Mouse (Mus musculus) cerebellum, postnatal 36 days (tissue): ENCODE data around the gene Adprh.
"Not testable (repeated sequence)": the region's sequence is repeated elsewhere in the genome, so short reads cannot be mapped to it uniquely, and the experiment has no call there.

Experiments
- DNase-seq, 2 experiments: peaks; one replicate each; pipeline ENCODE4 v3.0.0; 2021 to 2022; ENCODE audit warnings: mixed read lengths in 2 of 2

Gene Adprh

GRCm38 (mm10) chr16:38452442-38453202, at the start of gene Adprh:
Gene Adprh (minus strand): TSS chr16:38452703.
- peak; percentile 88 to 92 for DNase-seq

- DNase-seq: no peak
Measured at GRCm38 (mm10) chr16:38496604-38497140, 44.2 kb upstream of the Adprh start.

GRCm38 (mm10) chr16:38493890-38494289, 41.4 kb upstream of the Adprh start:
- no peak for DNase-seq

DNA sequence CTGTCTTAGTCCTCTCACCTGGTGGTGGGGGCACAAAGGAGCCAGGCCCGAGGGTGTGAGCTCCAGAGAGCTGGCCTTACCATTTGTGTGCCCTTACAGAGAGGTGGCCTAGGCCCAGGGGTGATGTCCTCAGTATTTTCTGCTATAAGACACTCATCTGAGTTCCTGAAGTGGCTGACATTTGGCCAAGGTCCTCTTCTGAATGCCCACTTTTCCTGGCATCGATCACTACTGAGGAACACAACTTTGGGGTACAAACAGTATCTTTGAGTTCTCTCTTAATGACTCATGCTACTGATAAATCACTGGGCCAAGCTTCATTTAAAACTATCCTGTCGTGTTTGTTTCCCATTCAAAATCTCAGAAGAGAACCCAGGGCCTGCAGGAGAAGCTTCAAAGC, 40.0 kb upstream of the Adprh start:
- DNase-seq: no peak

- no peak for DNase-seq
Measured at GRCm38 (mm10) chr16:38483582-38484309, 31.2 kb upstream of the Adprh start.

GRCm38 (mm10) chr16:38482780-38483562, 30.5 kb upstream of the Adprh start:
- DNase-seq: peak; percentile 19 to 36

- no peak for DNase-seq
Measured at GRCm38 (mm10) chr16:38481327-38481726, 28.8 kb upstream of the Adprh start.

GRCm38 (mm10) chr16:38478296-38478695, 25.8 kb upstream of the Adprh start:
- no peak for DNase-seq

- DNase-seq: not testable (repeated sequence)
Measured at GRCm38 (mm10) chr16:38477241-38477608, 24.7 kb upstream of the Adprh start.

- DNase-seq: peak; percentile 44 to 45
Measured at GRCm38 (mm10) chr16:38476312-38477240, 24.1 kb upstream of the Adprh start.

DNA sequence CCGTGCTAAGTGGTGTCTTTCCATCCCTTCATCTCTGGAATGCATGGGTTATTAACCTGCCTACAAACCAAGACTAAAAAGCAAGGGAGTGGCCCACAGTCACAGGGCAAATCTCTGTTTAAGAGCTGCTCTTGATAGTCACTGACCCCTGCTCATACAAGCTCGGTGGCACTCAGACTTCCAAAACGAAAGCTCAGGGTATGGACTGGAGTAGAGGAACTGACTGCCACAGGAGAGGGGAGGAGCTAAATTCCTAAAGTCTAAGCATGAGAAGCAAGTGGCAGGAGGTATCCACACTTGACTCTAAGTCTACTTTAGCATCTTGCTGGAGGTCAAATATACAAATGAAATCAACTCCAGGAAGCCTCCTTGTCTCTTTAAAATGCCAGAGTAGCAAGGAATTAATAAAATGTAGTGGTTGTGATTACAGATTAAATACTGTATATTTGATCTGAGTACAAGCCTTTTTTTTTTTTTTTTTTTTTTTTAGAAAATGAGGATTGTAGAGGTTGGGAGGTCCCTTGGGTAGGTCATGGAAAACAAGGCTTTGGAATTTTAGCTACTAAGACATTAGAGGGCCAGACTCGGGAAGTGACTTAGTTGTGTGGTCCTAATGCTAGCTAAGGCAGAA, 23.3 kb upstream of the Adprh start:
- DNase-seq: no peak

DNA sequence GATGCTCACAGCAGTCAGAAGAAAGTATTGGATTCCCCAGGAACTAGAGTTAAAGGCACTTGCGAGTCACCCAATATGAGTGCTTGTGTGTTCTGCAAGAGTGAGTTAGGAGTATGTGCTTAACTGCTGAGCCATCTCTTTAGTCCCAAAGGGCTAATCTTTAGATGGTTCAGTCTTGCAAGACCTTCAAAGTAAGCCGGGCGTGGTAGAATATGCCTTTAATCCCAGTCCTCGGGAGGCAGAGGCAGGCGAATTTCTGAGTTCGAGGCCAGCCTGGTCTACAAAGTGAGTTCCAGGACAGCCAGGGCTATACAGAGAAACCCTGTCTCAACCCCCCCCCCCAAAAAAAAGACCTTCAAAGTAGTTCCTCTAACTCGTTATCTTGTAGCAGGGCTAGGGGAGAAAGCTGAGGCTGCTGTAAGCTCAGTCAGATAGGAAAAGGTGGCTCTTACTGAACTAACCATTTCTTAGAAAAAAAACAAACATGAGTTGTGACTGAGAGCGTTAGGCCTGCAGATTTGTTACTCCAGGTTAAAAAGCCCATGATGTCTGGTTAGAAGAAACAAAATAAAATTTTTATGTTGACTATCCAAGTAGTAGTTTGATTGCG, 22.3 kb upstream of the Adprh start:
- DNase-seq: no peak

DNA sequence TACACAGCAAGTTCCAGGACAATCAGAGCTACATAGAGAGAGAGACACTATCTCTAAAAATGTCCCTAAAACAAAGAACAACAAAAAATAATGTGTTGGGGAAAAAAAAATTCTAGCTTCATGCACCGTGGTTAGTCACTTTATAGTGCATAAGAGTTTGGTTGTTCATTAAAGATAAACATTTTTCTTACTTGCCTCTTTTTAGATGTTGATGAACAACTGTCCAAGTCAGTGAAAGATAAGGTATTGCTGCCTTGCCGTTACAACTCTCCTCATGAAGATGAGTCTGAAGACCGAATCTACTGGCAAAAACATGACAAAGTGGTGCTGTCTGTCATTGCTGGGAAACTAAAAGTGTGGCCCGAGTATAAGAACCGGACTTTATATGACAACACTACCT, 21.2 kb upstream of the Adprh start:
- no peak for DNase-seq

- no peak for DNase-seq
Measured at GRCm38 (mm10) chr16:38472507-38472873, 20.0 kb upstream of the Adprh start.

DNA sequence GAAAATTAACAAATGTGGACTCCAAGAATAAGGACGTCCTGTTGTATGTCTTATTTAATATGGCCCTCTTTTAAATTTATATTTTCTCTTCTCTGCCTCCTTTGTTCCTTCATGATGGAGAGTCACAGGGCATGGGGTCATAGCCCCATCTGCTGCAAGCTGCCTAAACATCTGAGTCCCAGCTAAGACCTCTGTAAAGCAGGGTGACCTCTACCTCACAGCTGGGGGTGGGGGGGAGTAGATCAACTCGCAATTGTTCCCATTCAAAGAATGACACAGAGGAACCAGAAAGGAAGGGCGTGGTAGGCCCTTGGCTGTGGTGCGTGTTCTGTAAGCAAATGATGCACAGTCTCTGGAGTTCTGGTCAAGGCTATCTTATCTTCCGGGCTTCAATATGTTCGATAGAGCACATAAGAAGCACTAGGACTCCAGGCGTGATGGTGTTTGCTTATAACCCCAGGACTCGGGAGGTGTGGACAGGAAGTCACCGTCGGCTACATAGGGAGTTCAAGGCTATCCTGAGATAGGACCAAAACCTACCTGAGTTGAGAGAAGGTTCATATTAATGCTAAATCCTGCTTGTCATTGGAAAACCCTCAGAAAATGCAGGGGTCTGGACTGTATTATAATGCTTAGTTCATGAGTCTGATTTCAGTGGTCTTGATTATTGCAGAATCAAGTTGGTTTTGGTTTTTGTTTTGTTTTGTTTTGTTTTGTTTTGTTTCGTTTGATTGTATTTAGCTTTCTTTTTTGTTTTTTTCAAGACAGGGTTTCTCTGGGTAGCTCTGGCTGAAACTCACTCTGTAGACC, 19.4 kb upstream of the Adprh start:
- no peak for DNase-seq

DNA sequence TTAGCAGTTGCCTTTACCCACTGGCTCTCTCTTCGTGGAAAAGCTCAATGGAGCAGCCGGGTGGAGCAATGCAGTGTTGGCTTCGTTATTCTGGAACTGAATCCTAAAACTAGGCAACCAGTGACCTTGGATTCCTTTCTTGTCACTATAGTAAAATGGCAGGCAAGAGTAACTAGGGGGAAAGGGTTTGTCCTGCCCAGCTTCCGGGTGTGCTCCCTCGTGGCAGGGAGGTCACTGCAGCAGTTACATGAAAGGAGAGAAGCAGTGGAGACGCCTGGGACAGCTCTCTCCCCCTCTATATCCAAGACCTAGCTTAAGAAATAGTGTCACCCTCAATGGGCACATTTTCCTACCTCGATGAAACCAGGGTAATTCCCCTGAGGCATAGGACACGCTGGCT, 16.9 kb upstream of the Adprh start:
- no peak for DNase-seq

- DNase-seq: no peak
Measured at GRCm38 (mm10) chr16:38468706-38469018, 16.2 kb upstream of the Adprh start.

DNA sequence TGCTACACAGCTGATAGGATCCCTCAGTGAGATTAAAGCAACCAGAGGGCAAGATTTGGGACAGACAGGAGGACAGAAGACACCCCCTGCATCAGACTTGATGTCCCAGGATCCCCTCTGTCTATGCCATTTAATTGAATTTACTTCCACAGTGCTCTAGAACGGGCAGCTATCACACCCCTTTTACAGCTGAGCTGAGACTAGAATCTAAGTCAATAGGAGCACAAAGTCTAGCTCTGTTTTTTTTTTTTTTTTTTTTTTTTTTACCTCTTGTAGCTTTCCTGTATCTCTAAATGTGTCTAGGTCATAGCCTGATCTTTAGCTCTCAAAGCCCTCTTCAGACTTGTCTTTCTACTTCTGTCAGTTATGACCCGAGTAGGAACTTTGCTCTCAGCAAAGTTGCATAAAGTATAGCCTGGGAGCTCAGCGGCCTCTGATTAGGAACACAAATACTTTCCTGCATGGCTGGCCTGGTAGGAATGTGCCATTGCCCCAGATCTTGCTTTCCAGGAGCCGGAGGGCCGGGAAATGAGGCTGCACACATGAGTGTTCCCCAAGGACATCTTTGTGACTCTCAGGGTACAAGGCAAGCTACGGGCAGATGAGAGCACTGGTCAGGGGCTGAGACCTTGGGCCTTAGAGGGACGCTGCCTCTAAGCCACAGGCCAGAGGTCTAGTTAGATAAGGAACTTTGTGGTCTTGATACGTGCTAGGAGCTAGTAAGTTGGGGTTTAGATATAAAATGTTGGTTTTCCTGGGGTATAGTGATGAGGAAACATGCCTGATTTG, 15.6 kb upstream of the Adprh start:
- DNase-seq: no peak

GRCm38 (mm10) chr16:38467091-38467916, 14.8 kb upstream of the Adprh start:
- DNase-seq: no peak
